Mouse (Mus musculus): ENCODE measurements at regions not wholly inside any gene's neighbourhood (a gene's known extent, or its start where the extent isn't known, plus 50 kb on each side); places are given as distances from the start of the nearest gene placed in this dataset.
A peak's percentile ranks its signal among the peaks of the same experiment; 100 is the strongest.

DNA sequence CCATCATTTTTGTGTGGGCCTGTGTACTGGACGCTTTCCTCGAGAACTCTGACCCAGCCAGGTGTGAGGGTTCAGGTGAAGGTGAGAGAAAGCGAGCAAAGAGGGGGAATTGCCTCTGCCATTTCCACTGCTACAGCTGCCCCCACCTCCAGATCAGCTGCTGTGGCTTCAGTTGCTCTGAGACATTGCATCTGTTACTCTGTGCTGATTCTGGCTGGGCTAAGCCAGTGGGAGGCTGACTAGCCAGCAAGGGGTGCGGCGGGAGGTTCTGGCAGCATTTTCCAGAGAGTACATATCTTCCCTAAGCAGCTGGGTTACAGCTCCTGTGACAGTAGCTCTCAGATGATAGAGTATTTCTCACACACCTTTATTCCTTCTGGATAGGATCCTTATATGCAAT is 712.7 kb upstream of the Cdh18 start:
- DNase-seq: no peak

DNA sequence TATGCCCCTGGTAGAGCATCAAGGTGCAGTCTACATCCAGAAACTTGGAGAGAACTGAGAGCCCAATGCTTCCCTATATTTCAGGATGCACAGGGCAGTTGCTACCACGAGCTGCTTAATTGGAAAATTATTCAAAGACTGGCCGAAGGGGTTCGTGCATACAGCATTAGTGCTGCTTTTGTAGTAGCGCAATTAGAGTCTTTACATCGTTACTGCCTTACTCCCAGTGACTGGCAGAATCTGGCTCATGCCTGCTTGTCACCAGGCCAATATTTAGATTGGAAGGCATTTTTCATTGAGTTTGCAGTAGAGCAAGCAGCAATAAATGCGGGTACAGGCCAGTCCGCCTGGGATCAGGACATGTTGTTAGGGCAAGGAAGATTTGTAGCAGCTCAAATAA is 690.3 kb upstream of the Cdh18 start:
- no peak for DNase-seq

GRCm38 (mm10) chr15:21885181-21885580 is 663.6 kb upstream of the Cdh18 start:
- peak; percentile 20 for DNase-seq

Measured in cerebellum, adult 11-12 months (tissue).